Mouse (Mus musculus): Measurements from ENCODE around the gene Atp2c2.

The Atp2c2 gene

DNA sequence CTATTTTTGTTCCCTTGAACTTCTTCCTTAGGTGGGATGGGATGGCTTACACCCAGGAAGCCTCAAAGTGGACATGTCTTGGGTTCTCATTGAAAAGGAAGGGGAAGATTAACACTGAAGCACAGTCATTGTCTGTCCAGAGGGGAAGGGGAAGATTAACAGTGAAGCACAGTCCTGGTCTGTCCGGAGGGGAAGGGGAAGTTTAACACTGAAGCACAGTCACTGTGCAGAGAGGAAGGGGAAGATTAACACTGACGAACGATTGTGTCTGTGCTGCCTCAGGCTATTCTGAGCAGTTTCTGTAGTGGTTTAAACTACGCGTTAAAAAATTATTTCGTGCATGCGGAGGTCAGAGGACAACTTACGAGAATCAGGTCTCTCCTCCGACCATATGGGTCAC is 7.3 kb downstream of the Atp2c2 start:
- DNase-seq: no peak

DNA sequence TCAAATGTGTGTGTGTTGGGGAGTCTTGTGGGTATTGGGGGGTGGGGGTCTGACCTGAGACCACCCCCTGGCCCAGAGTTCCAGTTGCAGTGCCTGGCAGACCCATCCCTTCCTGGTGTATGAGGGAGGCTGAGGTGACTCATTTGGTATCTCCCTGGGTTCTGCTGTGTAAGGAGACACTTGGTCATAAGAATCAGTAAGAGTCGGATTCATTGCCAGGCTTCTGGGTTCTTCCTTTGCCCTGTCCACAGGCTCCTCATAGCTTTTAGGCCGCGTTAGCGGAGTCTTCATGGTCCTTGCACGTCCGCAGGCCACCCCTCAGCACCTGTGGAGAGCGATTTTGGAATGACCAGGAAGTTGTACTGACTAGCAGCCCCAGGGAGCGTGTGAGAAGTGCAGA is 8.7 kb downstream of the Atp2c2 start:
- DNase-seq: no peak

DNA sequence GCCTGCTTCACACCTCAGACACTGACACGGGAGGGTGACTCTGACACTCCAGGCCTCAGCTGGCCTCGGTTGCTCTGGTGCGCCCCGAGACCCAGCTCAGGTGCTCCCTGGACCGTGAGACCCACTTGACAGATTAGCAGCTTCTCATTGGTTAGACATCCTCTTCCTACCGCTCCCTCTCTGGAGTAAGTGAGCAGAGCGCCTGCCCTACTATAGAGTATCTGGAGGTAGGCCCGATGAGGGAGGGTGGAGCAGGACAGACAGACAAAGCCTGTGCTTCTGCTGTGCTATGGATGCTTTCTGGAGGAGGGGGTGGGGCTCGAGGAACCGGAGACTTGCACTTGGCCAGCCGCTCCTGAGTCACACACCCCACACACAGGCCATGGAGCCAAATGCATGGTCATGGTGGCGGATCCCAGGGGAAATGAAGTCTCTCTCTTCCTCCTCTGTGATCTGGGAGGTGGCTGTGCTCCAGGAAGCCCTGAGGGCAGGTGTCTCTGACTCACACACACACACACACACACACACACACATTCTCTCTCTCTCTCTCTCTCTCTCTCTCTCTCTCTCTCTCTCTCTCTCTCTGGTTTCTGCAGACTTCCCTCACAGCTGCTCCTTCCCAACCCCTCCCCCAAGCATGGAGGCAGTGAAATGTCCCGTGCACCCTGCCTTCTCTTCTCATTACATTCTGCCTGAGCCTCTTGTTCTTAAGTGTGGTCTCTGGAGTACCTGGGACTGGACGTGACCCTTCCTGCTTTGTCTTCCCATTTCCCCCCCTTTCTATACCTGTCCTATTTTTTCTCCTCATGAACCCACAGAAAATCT is 9.3 kb downstream of the Atp2c2 start:
- DNase-seq: no peak

DNA sequence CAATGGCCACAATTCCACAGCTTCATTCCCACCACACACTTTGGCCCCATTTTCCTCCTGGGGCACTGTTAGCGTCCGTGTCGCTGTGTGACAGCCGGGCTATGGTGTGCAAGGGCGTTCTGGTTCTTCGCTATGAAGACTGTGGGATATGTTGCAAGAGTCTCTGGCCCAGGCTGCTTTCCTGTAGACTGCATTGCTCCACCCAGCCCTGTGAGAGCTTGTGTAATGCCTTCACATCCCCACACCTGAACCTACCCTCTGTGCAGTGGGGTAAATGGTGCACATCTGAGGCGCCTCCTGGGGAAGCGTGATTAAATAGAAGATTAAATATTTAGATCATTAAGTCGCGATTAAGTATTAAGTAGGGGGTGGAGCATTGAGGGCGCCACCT is 9.9 kb downstream of the Atp2c2 start:
- DNase-seq: no peak

DNA sequence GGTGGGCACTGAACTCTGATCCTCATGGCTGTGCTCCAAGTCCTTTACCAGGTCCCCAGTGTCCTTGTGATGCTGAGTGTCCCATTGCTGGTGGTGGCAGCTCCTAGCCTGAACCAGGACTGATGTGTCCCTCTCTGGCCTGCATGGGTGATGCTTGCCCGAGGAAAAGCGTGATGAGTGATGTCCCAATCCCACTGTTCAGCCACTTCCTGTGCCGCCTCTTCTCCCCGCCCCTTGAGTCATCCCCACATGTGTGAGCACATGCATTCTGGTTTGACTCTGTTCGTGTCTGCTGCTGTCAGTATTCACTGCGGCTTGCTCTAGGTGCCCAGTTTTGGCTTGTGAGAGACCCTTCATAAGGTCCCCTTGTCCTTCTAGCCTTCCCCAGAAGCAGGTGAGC is 12.4 kb downstream of the Atp2c2 start:
- no peak for DNase-seq

DNA sequence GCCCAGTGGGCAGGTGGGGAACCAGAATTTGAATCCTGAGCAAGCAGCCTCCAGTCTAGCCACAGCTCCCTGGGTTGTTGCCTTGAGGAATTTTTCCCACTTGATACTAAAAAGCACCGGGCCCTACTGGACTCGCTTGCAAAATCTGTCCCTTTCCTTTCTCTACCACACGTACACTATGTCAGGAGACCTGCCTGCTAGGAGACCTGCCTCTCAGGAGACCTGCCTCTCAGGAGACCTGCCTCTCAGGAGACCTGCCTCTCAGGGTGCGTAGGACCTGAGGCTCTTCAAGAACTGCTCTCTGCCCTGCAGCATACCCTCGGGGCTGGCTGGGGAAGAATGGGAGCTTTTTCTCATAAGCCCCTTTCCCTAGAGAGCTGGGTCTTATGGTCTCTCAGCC is 13.6 kb downstream of the Atp2c2 start:
- no peak for DNase-seq

DNA sequence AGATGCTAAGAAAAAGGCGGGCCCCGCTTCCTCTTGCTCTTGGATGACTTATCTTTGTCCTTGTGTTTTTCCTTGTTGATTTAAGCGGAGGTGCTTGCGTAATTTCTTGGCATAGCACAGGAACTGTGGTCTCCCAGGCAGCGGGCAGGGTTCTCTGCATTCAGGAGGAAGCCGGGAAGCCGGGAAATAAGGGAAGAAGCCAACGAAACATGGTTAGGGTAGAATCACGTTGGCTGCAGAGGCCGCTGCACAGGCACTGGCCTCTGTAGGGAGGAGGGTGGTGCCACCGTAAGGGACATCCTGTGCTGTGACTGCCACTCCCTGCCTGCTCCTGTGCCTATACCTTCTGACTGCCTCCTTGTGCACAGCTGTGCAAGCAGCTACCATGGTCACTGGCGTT is 15.4 kb downstream of the Atp2c2 start:
- no peak for DNase-seq

DNA sequence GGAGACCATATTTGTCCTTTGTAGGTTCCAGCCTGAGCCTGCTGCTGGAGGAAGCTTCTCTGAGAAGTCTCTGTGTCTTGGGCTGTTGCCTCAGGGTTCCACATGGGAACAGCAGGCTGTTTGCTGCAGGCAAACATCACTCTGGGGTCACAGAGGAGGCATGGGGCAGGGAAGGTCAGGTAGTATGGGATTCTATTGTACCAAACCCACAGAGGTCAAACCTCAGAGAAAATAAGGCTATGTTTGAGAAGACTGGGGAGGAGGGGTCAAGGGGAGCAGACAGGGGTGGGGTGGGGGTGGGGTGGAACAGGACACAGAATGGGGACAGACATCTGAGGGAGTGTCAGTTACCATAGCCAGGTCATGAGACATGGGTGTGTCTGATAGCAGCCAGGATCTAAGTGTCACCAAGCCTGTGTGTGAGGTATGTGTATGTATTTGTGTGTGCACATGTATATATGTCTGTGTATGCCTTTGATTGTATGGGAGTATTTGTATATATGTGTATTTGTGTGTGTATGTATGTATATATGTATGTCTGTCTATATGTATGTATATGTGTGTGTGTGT is 17.0 kb downstream of the Atp2c2 start:
- no peak for DNase-seq

DNA sequence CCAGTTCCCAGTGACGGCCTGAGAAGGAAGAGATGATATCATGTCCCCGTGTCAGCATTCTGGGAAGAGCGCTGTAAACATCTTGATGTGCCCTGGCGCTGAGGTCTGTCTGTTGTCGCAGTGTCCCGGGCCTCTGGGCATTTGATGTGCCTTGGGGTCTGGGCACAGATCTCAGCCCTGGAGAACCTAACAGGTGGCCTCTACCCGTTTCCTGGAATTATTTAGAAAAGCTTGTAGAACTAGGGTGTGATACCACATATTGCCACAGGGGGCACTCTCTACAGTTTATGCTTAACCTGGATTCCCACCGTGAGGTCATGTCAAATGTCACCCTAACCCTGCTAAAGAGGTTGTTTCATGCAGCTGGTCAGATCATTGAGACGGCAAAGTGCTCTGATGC is 18.0 kb downstream of the Atp2c2 start:
- DNase-seq: no peak

DNA sequence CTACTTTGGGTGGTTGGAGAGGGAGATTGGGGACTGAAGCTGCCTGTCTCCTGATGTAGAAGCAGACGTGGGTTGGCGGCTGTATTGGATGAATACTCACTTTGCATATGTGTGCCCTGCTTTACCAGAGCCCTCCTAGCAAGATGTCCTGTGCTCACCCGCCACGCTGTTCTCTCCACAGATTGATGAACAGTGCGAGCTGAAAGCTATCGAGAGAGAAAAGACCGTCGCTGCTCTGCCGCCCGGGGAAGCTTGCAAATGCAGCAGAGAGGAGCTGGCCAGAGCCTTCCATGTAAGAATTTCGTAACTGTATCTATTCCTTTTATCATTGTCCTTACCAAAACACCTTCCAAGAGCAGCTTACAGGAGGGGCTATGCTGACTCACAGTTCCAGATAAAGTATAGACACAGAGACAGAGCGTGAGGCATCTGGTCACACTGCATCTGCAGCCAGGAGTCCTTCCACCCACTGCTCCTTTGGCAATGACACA is 19.2 kb downstream of the Atp2c2 start:
- peak; percentile 59 for DNase-seq

DNA sequence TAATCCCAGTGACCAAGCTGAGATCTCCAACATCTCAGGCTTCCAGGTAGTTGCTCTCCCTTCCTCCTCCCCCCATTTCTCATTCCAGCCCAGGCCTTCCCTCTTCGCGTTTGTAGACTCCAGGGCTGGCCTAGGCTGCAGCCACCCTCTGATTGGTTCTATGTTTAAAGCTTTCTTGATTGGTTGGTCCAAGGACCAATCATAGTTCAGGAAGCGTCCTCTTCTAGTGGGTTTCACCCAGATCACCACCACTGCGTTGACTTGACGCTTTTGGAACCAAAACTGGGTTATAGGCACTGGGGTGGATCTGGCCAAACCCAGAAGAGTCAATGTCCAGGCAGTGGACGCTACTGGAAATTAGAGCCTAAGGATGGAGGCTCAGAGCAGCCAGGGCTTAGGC is 22.5 kb downstream of the Atp2c2 start:
- DNase-seq: no peak

DNA sequence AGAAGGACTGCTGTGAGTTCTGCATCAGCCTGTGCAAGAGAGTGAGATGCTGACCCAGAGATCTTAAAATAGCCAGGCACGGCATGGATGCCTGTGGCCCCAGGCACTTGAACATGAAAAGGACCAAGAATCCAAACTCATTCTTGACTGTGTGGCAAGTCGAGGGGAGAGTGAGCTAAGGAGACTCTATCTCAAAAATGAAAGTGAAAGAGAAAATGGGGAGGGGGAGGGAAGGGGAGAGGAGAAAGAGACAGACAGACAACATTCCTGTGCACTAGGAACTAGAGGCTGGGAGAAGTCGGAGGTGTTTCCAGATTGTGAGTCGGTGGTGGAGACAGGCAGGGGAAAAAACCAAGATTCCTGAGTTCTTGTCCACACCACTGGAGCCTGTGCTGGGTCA is 23.9 kb downstream of the Atp2c2 start:
- DNase-seq: no peak

DNA sequence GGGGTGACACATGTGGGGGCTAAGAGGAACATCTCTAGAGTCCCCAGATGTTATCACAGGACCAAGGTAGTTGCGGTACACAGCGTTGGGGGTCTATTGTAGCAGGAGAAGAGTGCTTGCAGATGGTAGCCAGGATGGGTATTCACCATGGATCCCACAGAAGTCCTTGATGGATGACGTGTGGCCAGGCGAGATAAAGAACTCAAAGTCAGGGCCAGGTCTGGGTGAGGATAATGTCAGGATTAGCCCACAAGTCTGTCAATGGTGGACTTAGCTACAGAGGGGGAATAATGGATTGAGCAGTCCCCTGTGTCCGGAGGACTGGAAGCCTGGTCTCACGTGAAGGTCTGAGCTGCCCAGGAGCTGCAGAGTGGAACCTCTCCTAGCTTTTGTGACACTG is 24.8 kb downstream of the Atp2c2 start:
- DNase-seq: no peak

DNA sequence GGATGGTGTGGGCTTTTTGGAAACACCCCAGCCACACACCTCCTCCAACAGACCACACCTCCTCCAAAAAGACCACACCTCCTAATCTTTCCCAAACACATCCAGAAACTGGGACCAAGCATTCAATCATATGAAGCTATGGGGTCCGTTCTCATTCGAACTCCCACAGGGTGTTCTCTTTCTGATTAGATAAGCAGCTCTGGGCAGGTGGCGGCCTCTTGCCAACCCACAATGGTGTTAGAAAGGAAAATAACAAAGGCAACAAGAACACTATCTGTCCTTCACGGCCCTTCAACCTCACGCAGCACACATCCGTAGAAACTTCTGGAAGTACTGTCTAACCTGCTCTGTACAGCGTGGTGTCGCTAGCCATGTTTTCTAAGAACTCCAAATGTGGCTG is 27.3 kb downstream of the Atp2c2 start:
- no peak for DNase-seq

DNA sequence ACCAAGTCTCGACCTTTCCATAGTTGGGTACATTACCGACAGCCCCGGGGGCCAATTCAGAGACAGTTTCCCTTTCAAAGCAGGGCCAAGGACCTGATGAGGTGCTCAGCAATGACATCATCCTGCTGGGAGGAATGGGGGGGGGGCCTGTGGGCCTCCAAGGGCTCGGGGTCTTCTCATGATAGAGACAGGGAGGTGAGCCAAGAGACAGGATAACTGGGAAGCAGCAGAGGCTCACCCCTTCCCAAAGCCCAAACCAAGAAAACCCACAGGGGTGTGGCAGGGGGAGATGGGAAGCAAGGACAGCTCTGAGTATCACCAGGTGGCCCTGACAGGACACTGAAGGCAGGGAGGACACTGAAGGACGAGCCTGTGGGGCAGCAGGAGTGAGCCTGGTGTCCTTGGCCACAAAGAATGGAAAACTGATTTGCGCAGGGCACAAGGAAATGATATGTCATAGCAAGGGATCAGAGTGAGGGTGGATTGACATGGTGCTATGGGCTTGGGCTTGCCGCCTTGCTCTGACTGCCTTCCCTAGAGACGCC is 28.6 kb downstream of the Atp2c2 start:
- no peak for DNase-seq

DNA sequence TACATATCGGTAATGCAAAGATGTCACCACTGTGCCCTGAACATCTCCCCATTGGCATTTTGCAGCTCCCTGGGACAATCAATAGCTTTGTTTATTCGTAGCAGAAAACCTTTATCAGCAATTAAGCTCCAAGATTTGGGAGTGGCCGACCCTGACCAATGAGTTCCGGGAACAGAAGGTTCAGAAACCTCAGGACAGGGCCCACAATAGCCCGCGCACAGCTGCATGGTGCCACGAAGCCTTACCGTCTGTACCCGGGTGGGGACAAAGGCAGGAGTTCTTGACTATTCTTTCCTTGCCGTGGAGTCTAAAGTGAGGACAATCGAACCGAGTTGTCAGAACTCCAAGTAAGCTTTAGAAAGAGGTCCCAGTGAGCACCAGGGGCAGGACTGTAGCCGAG is 32.3 kb downstream of the Atp2c2 start:
- DNase-seq: no peak

DNA sequence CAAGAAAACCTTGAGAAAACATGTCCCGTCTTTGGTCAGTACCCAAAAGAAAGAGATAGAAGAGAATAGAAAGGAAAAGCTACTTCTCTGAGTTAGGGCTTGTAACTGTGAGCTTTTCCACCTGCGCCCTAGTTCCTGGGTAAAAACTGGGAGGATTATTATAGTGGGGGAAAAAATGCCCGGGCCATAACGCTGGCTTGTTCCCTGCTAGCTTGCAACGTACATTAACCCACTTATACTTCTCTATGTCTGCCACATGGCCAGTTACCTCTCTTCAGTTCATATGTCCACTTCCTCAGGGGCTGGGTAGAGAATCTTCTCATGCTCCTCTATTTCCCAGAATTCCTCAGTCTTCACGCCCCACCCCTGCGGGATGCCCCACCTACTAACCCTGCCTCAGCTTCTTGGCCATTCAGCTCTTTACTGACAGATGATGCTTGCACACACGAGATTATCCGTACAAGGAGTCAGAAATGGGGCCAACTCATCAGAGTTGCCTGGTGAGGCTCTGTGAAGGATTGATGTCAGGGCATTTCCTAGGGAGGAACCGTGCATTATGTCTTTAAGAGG is 36.6 kb downstream of the Atp2c2 start:
- no peak for DNase-seq

DNA sequence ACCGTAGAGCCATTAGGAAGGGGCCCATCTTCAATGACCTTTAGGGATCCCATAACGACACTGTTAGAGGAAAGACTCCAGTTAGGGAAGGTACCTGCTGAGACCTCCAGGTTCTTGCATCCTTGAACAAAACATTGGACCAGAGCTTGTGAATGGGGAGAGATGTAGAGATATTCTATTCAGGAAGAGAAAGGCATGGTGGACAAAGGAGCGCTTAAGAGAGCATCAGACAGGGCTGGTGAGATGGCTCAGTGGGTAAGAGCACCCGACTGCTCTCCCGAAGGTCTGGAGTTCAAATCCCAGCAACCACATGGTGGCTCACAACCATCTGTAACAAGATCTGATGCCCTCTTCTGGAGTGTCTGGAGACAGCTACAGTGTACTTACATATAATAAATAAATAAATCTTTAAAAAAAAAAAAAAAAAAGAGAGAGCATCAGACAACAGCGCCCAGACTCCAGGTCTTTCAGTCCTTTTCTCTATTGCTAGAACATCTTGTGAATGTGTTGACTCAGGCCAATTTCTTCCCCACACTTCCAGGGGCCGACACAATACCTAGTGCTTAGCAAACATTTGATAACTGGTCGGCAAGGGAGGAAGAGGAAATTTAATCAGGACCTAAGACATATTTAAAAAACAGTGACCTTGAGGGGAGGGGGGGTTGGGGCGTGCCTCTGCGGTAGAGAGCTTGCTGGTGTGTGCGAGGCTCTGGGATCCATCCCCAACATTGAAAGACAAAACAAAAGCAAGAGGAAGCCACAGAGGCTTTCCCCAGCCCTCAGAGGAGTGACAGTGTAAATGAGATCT is 37.5 kb downstream of the Atp2c2 start:
- no peak for DNase-seq

DNA sequence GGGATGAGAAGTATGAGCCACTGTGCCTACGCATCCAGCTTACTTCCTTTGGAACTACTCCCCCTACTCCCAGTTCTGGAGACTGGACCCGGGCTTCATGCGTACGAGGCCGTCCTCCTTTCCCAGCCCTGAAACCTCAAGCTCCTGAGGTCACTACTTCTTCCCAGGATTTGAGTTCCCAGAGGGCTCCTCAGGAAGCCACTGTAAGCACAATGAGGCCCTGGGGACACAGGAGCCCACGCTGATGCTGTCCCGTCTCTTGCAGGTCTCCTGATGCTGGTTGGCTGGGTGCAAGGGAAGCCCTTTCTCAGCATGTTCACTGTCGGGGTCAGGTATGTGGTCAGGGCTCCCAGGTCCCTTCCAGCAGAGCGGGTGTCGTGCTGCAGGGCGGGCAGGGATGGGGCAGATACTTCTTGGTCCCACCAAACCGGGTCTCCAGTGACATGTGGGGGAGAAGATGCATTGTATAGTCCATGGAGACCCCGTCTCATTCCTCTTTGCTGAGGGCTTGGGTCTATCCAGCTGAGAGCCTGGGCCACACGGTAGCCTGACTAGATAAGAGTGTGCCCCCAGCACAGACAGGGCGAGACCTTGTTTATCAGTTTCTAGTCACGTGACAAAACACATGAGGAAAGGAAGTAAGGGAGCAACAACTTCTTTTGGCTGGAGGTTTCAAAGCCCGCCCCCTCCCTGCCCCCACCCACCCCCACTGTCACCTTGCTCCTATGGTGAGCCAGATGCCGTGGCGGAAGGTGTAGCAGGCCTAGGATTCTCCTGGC is 38.5 kb downstream of the Atp2c2 start:
- no peak for DNase-seq

DNA sequence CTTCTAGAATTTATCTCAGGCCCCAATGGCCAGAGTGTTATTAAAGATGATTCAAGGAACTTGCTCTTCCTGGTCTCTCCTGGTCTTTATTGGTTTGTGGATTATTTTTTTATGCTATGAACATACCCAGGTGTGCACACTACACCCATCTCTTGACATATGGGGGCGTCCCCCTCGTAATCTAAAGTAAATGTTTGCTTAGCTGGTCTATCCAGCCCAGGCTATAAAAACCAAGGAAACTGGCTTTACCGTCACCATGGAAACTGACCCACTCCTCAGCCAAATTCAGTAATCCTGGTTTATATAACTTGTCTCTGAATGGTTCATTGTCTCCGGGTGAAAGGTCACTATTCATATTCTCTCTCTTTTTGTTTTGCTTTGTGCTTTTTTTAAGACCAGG is 40.8 kb downstream of the Atp2c2 start:
- DNase-seq: no peak

DNA sequence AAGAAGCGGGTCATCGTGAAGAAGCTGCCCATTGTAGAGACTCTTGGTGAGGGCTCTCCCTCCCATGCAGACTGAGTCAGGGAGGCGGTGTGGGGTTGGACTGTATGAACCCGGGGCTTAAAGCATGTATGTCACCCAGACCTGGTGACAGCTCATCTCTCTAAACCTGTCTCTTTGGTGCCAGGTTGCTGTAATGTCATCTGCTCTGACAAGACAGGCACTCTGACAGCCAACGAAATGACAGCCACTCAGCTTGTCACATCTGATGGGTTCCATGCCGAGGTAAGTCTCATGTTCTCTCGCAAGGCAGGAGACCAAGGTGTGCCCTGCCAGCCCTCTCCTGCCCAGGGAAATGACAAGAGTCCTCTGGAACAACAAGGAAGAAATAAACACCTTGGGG is 42.6 kb downstream of the Atp2c2 start:
- DNase-seq: no peak

DNA sequence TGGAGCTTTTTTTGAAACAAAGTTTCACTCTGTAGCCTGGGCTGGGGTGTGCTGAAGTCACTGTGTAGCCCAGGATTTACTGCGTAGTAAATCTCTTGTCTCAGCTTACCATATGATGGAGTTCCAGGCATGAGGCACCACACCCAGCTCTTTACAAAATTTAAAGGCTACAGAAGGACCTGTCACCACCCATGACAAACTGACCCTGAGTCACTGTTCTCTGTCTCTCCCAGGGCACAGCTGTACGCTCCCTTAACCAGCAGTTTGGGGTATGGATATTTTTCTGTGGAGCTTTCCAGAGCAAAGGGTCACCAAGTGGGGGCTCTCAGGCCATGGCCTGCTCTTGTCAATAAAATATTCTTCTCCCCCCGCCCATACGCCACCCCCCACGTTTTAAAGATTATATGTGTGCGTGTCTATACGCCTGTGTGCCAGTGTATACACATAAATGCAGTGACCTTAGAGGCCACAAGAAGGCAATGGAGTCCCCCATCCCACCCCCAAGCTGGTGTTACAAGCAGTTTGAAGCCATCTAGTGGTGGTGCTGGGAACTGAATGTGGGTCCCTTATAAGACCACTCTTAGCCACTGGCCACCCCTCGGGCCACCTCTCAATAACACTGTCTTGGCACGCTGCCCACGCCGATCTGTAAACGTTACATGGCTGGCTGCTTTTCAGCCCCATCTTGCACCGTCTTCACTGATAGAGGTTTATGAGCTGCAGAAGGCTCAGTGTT is 43.6 kb downstream of the Atp2c2 start:
- DNase-seq: no peak

Measured in right cerebral cortex, postnatal 25 days (tissue).